Mouse (Mus musculus) heart, postnatal 0 days (tissue): ENCODE measurements at regions not wholly inside any gene's neighbourhood (a gene's known extent, or its start where the extent isn't known, plus 50 kb on each side); places are given as distances from the start of the nearest gene placed in this dataset.

ENCODE experiments used
- CTCF ChIP-seq: IDR thresholded peaks from 2 replicates; pipeline ENCODE4 v1.5.1; 2016; ENCODE audit warnings: antibody characterized with exemption, control low read depth, low read depth
- EP300 ChIP-seq: IDR thresholded peaks from 2 replicates; pipeline ENCODE4 v1.6.1; 2016; ENCODE audit warnings: antibody characterized with exemption, low read depth

DNA sequence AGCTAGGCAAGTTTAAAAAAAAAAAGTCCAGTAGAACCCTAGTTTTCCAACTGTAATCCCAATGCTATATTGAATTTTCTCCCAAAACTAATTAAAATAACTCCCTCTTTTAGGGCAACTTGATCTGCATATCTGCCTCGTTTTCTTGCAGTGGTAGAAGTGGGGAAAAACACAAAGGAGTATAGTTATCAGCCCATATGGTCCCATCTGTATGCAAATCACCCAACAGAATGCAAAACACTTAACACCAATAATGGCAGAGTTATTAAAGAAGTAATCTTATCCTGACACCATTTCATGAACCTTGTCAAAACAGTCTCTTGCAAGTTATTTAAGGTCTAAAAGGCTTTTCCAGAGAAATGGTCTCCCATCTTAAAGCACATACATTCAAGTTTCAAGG, 290.7 kb upstream of the Clec14a start:
- TF ChIP-seq CTCF (no peak), EP300 (no peak)
